Mouse (Mus musculus) bone marrow, adult 2 months (tissue): ENCODE data around the gene Nme3.

Source experiments
- CTCF ChIP-seq: fragments of 200-500 bp; IDR thresholded peaks from 2 replicates; pipeline ENCODE4 v1.5.1; 2011; ENCODE audit warnings: low read length, control low read depth; ENCODE audit not compliant: control insufficient read depth, insufficient read depth
- POLR2A ChIP-seq: fragments of 200-500 bp; IDR thresholded peaks from 2 replicates; pipeline ENCODE4 v1.6.1; 2011; ENCODE audit warnings: low read depth, mild to moderate bottlenecking, control low read depth, low read length, borderline replicate concordance; ENCODE audit not compliant: control insufficient read depth

- TF ChIP-seq CTCF (no peak), POLR2A (no peak)
Observed at GRCm38 (mm10) chr17:24937266-24937665, 41.0 kb downstream of the Nme3 start.
